11 mouse cellular contexts compared by ENCODE assay signal in the genomic region with DNA sequence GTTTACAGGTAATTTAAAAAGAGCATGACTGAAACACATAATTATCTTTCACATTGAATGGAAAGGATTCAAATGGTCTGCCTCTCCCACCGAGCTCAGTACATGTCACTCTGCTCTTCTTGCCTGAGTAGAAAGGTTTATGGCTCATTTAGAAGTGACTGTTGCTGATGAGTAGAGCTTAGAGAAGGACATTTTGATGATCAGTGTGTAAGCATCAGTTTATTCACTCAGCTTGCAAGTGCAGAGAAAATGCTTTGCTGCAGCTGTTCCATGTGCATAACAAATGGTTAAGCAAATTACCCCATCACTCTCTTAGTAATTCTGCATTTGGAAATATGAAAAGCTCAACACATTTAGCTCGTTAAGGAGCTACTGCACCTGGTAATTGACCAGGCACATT.
"Had no signal": no experiment of that assay in that cellular context is flagged by ENCODE, and none has a peak within 500 bp of the region (broad histone marks: within the 10 kb centered on the region; RNA-seq: fewer than 3 reads in every experiment).

No protein-coding gene starts in this region.

- H3K4me2 ChIP-seq: limb, embryonic 12.5 days; neural tube, embryonic 12.5 days had no signal

- H3K9me3 ChIP-seq: limb, embryonic 12.5 days; neural tube, embryonic 12.5 days had no signal

- H3K4me1 ChIP-seq: limb, embryonic 12.5 days; neural tube, embryonic 12.5 days had no signal

- H3K4me3 ChIP-seq: layer of hippocampus, adult 2 months; limb, embryonic 12.5 days; neural tube, embryonic 12.5 days had no signal

- H3K27ac ChIP-seq: kidney, postnatal 0 days; layer of hippocampus, adult 2 months; limb, embryonic 12.5 days; liver, embryonic 14.5 days; neural tube, embryonic 12.5 days; stomach, postnatal 0 days had no signal

- H3K9ac ChIP-seq: limb, embryonic 12.5 days; liver, embryonic 14.5 days; neural tube, embryonic 12.5 days had no signal

- H3K27me3 ChIP-seq: limb, embryonic 12.5 days; neural tube, embryonic 12.5 days had no signal

- DNase-seq: kidney, adult 9 months; kidney, postnatal 4 days; liver; lung, adult 18-20 months; thymus, postnatal 4 days had no signal

- H3K36me3 ChIP-seq: limb, embryonic 12.5 days; neural tube, embryonic 12.5 days had no signal
